Mouse (Mus musculus) cerebral cortex, adult 2 months (tissue): ENCODE data around the gene H2al1c.

Experiments used
- WGBS: fragments of 180-500 bp; shearing (Covaris S2); methylation state at CpG from one replicate; pipeline ENCODE4 v1.1.7; 2018; 5-methylcytosine and 5-hydroxymethylcytosine counted together

H2al1c gene

GRCm38 (mm10) chrX:11305355-11305754, at the start of gene H2al1c:
Gene H2al1c, plus strand, starts transcription at chrX:11305655.
- WGBS: 86% methylated on average over 1 of the region's 6 CpGs

- 90% methylated on average over 8 of the region's 8 CpGs for WGBS
Observed at GRCm38 (mm10) chrX:11264918-11265317, 40.5 kb upstream of the H2al1c start.

GRCm38 (mm10) chrX:11267791-11268190, 37.7 kb upstream of the H2al1c start:
- 43% methylated on average over 7 of the region's 7 CpGs for WGBS

- 72% methylated on average over 3 of the region's 3 CpGs for WGBS
Observed at GRCm38 (mm10) chrX:11269074-11269473, 36.4 kb upstream of the H2al1c start.

- WGBS: 95% methylated on average over 3 of the region's 3 CpGs
Observed at GRCm38 (mm10) chrX:11273190-11273589, 32.3 kb upstream of the H2al1c start.

- 49% methylated on average over 6 of the region's 6 CpGs for WGBS
Observed at GRCm38 (mm10) chrX:11277083-11277482, 28.4 kb upstream of the H2al1c start.

GRCm38 (mm10) chrX:11280741-11281140, 24.7 kb upstream of the H2al1c start:
- 58% methylated on average over 2 of the region's 2 CpGs for WGBS

GRCm38 (mm10) chrX:11288306-11288882, 17.1 kb upstream of the H2al1c start:
- 68% methylated on average over 14 of the region's 14 CpGs for WGBS

- WGBS: 59% methylated on average over 4 of the region's 4 CpGs
Observed at GRCm38 (mm10) chrX:11289244-11289643, 16.2 kb upstream of the H2al1c start.

GRCm38 (mm10) chrX:11298957-11299356, 6.5 kb upstream of the H2al1c start, which contains the start of gene H2al1a:
Gene H2al1a, plus strand, starts transcription at chrX:11299257.
- WGBS: no CpG with 5 or more reads among the region's 3 CpGs

GRCm38 (mm10) chrX:11302132-11302531, 3.3 kb upstream of the H2al1c start, which contains the start of gene H2al1b:
Gene H2al1b, plus strand, starts transcription at chrX:11302432.
- WGBS: 88% methylated on average over 1 of the region's 3 CpGs

- no CpG with 5 or more reads among the region's 6 CpGs for WGBS
Observed at GRCm38 (mm10) chrX:11308524-11308923, 3.1 kb downstream of the H2al1c start, which contains the start of gene H2al1d. Gene H2al1d, plus strand, starts transcription at chrX:11308824.

GRCm38 (mm10) chrX:11311634-11312033, 6.2 kb downstream of the H2al1c start, which contains the start of gene H2al1e:
Gene H2al1e, plus strand, starts transcription at chrX:11311934.
- no CpG with 5 or more reads among the region's 3 CpGs for WGBS

GRCm38 (mm10) chrX:11314858-11315257, 9.4 kb downstream of the H2al1c start, which contains the start of gene H2al1f:
Gene H2al1f, plus strand, starts transcription at chrX:11315158.
- WGBS: no CpG with 5 or more reads among the region's 6 CpGs

- WGBS: no CpG with 5 or more reads among the region's 3 CpGs
Observed at GRCm38 (mm10) chrX:11317956-11318355, 12.5 kb downstream of the H2al1c start, which contains the start of gene H2al1g. Gene H2al1g, plus strand, starts transcription at chrX:11318256.

- WGBS: no CpG with 5 or more reads among the region's 6 CpGs
Observed at GRCm38 (mm10) chrX:11321192-11321591, 15.7 kb downstream of the H2al1c start, which contains the start of gene H2al1h. Gene H2al1h, plus strand, starts transcription at chrX:11321492.

GRCm38 (mm10) chrX:11324359-11324758, 18.9 kb downstream of the H2al1c start, which contains the start of gene H2al1i:
Gene H2al1i, plus strand, starts transcription at chrX:11324659.
- 92% methylated on average over 2 of the region's 5 CpGs for WGBS

- 96% methylated on average over 2 of the region's 2 CpGs for WGBS
Observed at GRCm38 (mm10) chrX:11327522-11327921, 22.1 kb downstream of the H2al1c start, which contains the start of gene H2al1j. Gene H2al1j, plus strand, starts transcription at chrX:11327822.

- 68% methylated on average over 9 of the region's 9 CpGs for WGBS
Observed at GRCm38 (mm10) chrX:11345762-11346161, 40.3 kb downstream of the H2al1c start.

GRCm38 (mm10) chrX:11346756-11347155, 41.3 kb downstream of the H2al1c start:
- WGBS: 83% methylated on average over 3 of the region's 3 CpGs
